In genomic region chr13:29332640-29333412, GRCm38 (mm10) we compare ENCODE assay signal across 17 mouse cellular contexts.
DNase-seq lines count a peak whose midpoint lies in the region; ATAC-seq lines count a peak whose summit lies in the region.
"Had no signal": no experiment of that assay in that cellular context is flagged by ENCODE, and none has a peak within 500 bp of the region (broad histone marks: within the 10 kb centered on the region; RNA-seq: fewer than 3 reads in every experiment).

No protein-coding gene starts in this region.

- no peak overlapping the region for H3K4me3 ChIP-seq in heart, embryonic 16.5 days (ENCODE audit: low read length)
- no peak overlapping the region for H3K4me3 ChIP-seq in midbrain, embryonic 16.5 days (ENCODE audit: low read depth, low read length)
- no peak overlapping the region for H3K4me3 ChIP-seq in midbrain, embryonic 15.5 days
- H3K4me3 ChIP-seq: embryonic facial prominence, embryonic 12.5 days; midbrain, embryonic 12.5 days; neural tube, embryonic 12.5 days had no signal

- H3K27me3 ChIP-seq in heart, embryonic 16.5 days (ENCODE audit: control insufficient read depth, insufficient read depth, low read length), result no peaks in the 10 kb centered on the region
- no peaks in the 10 kb centered on the region for H3K27me3 ChIP-seq in midbrain, embryonic 16.5 days (ENCODE audit: control insufficient read depth, insufficient read depth, low read depth, low read length)
- H3K27me3 ChIP-seq in midbrain, embryonic 15.5 days (replicated peaks), result no peaks in the 10 kb centered on the region
- H3K27me3 ChIP-seq: embryonic facial prominence, embryonic 12.5 days; midbrain, embryonic 12.5 days; neural tube, embryonic 12.5 days had no signal

- H3K36me3 ChIP-seq in heart, embryonic 16.5 days (ENCODE audit: control insufficient read depth, insufficient read depth), result no peaks in the 10 kb centered on the region
- H3K36me3 ChIP-seq in midbrain, embryonic 16.5 days (ENCODE audit: control insufficient read depth, insufficient read depth, low read length), result no peaks in the 10 kb centered on the region
- no peaks in the 10 kb centered on the region for H3K36me3 ChIP-seq in midbrain, embryonic 15.5 days (replicated peaks)
- H3K36me3 ChIP-seq: embryonic facial prominence, embryonic 12.5 days; midbrain, embryonic 12.5 days; neural tube, embryonic 12.5 days had no signal

- DNase-seq in heart, postnatal 36 days, result no peak
- DNase-seq in cerebellum, postnatal 10 days, result peak; percentile 71 to 74
- no peak for DNase-seq in kidney, adult 8-10 months
- DNase-seq in ovary, adult 18-20 months (ENCODE audit: low spot score), result no peak
- DNase-seq: adrenal gland, postnatal 14 days; gastrocnemius, postnatal 14 days; kidney, adult 2 months; kidney, postnatal 4 days; lung, postnatal 14 days; thymus, adult 2 months had no signal

- WGBS in heart, embryonic 16.5 days, result 69% methylated on average over 6 of the region's 6 CpGs
- WGBS in midbrain, embryonic 16.5 days, result 75% methylated on average over 6 of the region's 6 CpGs
- WGBS in midbrain, embryonic 15.5 days, result 73% methylated on average over 6 of the region's 6 CpGs

- H3K4me2 ChIP-seq in heart, embryonic 16.5 days (ENCODE audit: low read depth, low read length), result no peak overlapping the region
- no peak overlapping the region for H3K4me2 ChIP-seq in midbrain, embryonic 16.5 days (ENCODE audit: low read length)
- H3K4me2 ChIP-seq in midbrain, embryonic 15.5 days, result no peak overlapping the region
- H3K4me2 ChIP-seq: embryonic facial prominence, embryonic 12.5 days; midbrain, embryonic 12.5 days; neural tube, embryonic 12.5 days had no signal

- H3K9me3 ChIP-seq in heart, embryonic 16.5 days (replicated peaks; ENCODE audit: control insufficient read depth, low read length), result peaks cover 3% of the 10 kb centered on the region; the same call in 1 of the 2 replicates
- H3K9me3 ChIP-seq in midbrain, embryonic 16.5 days (replicated peaks; ENCODE audit: control insufficient read depth, low read length, poor library complexity, severe bottlenecking), result no peaks in the 10 kb centered on the region
- H3K9me3 ChIP-seq in midbrain, embryonic 15.5 days, result no peaks in the 10 kb centered on the region
- H3K9me3 ChIP-seq: embryonic facial prominence, embryonic 12.5 days; midbrain, embryonic 12.5 days; neural tube, embryonic 12.5 days had no signal

- intact Hi-C loops in heart, postnatal 36 days (cut with DNase I), result no loop called here

- peak; percentile 55; the same call in 1 of the 2 replicates for ATAC-seq in heart, embryonic 16.5 days (replicated peaks; ENCODE audit: extremely low read depth, insufficient read depth, low FRiP score)
- ATAC-seq in midbrain, embryonic 16.5 days, result 0 out of 2 replicates have a peak, but pooled peaks have one; percentile 32
- ATAC-seq in midbrain, embryonic 15.5 days (replicated peaks), result no peak

- H3K4me1 ChIP-seq in heart, embryonic 16.5 days (ENCODE audit: control insufficient read depth, insufficient read depth, low read length), result no peaks in the 10 kb centered on the region; the same call in 1 of the 2 replicates
- no peaks in the 10 kb centered on the region for H3K4me1 ChIP-seq in midbrain, embryonic 16.5 days (ENCODE audit: control insufficient read depth, insufficient read depth, low read length)
- H3K4me1 ChIP-seq in midbrain, embryonic 15.5 days, result no peaks in the 10 kb centered on the region
- H3K4me1 ChIP-seq: embryonic facial prominence, embryonic 12.5 days; midbrain, embryonic 12.5 days; neural tube, embryonic 12.5 days had no signal

- H3K9ac ChIP-seq in heart, embryonic 16.5 days (ENCODE audit: low read length), result no peak overlapping the region
- no peak overlapping the region for H3K9ac ChIP-seq in midbrain, embryonic 16.5 days (ENCODE audit: low read depth, low read length)
- no peak overlapping the region for H3K9ac ChIP-seq in midbrain, embryonic 15.5 days
- H3K9ac ChIP-seq: embryonic facial prominence, embryonic 12.5 days; liver, embryonic 14.5 days; midbrain, embryonic 12.5 days; neural tube, embryonic 12.5 days had no signal

- H3K27ac ChIP-seq in heart, embryonic 16.5 days (ENCODE audit: low read length), result no peak overlapping the region
- peak overlapping the region; percentile 33; the same call in 1 of the 2 replicates for H3K27ac ChIP-seq in midbrain, embryonic 16.5 days (ENCODE audit: low read length)
- no peak overlapping the region for H3K27ac ChIP-seq in midbrain, embryonic 15.5 days
- H3K27ac ChIP-seq: embryonic facial prominence, embryonic 12.5 days; liver, embryonic 14.5 days; midbrain, embryonic 12.5 days; neural tube, embryonic 12.5 days had no signal

Comparison
In these comparisons a context has a peak if more than half of its experiments do, and no peak if none do; other contexts are left out.
1. DNase-seq: peak in cerebellum, postnatal 10 days (2 of 2); none in heart, postnatal 36 days (0 of 2), kidney, adult 8-10 months (0 of 2) and ovary, adult 18-20 months (single experiment).